Mouse (Mus musculus) kidney, embryonic 16.5 days (tissue): ENCODE data around the gene Pax4. TPM values are rescaled to one million over a fixed set of nuclear protein-coding genes. Genes with fewer than 3 reads are reported as not detected.

Experiments used
- ATAC-seq: fragments of 200-750 bp; cut with Nextera tagmentation; 2 replicates; pipeline ENCODE4 v1.8.0; 2017; ENCODE audit warnings: moderate TSS enrichment; ENCODE audit not compliant: low FRiP score, low TSS enrichment
- H3K27ac ChIP-seq: fragments of 300-500 bp; sonication (generic); 2 replicates; pipeline ENCODE4 v1.5.1; 2014; ENCODE audit warnings: low read length
- H3K27me3 ChIP-seq: fragments of 300-500 bp; sonication (generic); 2 replicates; pipeline ENCODE4 v1.6.1; 2014; ENCODE audit warnings: low read length, control low read depth, mixed read lengths; ENCODE audit not compliant: insufficient read depth
- H3K36me3 ChIP-seq: fragments of 300-500 bp; sonication (generic); 2 replicates; pipeline ENCODE4 v1.6.1; 2014; ENCODE audit warnings: low read length, control low read depth, mixed read lengths; ENCODE audit not compliant: insufficient read depth
- H3K4me1 ChIP-seq: fragments of 300-500 bp; sonication (generic); 2 replicates; pipeline ENCODE4 v1.6.1; 2014; ENCODE audit warnings: low read length, control low read depth, mixed read lengths; ENCODE audit not compliant: insufficient read depth
- H3K4me2 ChIP-seq: fragments of 300-500 bp; sonication (generic); replicated peaks from 2 replicates; pipeline ENCODE4 v1.6.1; 2014; ENCODE audit warnings: low read depth, low read length
- H3K4me3 ChIP-seq: fragments of 300-500 bp; sonication (generic); 2 replicates; pipeline ENCODE4 v1.5.1; 2014; ENCODE audit warnings: mild to moderate bottlenecking, low read length
- H3K9ac ChIP-seq: fragments of 300-500 bp; sonication (generic); replicated peaks from 2 replicates; pipeline ENCODE4 v1.6.1; 2014; ENCODE audit warnings: low read length
- H3K9me3 ChIP-seq: fragments of 300-500 bp; sonication (generic); 2 replicates; pipeline ENCODE4 v1.6.1; 2016; ENCODE audit warnings: low read length, control low read depth
- WGBS: fragments of 180-500 bp; shearing (Covaris S2); extraction: QIAGEN DNeasy Blood & Tissue Kit; methylation state at CpG from one replicate; pipeline ENCODE4 v1.1.7; 2014; 5-methylcytosine and 5-hydroxymethylcytosine counted together
- polyA plus RNA-seq: library from polyadenylated mRNA; unstranded; fragments of >200 nt; fragmentation: Nextera tagmentation; extraction: Ambion mirVana; gene quantifications from 2 replicates; pipeline ENCODE4 v1.2.1, GENCODE M21; 2015

Pax4 gene
- polyA plus RNA-seq, 1 experiment from 2014 or later: not detected

- no peaks in the 10 kb centered on the region for H3K4me1 ChIP-seq
These were observed 37.9 kb downstream of the Pax4 start for GRCm38 (mm10) chr6:28411236-28411635.

DNA sequence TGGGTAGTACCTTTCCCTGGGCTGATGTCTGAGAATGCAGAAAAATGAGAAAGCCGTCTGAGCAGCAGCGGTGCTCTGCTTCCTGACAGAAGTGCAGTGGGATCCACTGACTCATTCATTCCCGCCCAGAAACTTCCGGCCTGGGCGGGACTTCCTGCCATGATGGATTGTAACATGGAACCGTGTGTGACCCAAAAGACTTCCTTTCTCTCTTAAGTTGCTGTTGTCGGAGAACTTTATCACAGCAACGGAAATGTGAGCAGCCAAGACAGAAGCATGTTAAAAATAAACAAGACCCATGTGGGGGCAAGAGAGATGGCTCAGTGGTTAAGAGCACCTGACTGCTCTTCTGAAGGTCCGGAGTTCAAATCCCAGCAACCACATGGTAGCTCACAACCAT, 39.1 kb downstream of the Pax4 start:
- H3K27ac ChIP-seq: no peak overlapping the region
- ATAC-seq: no peak
- 75% methylated on average over 9 of the region's 9 CpGs for WGBS
- H3K36me3 ChIP-seq: peaks cover under 1% of the 10 kb centered on the region; the same call in 1 of the 2 replicates
- no peak overlapping the region for H3K4me2 ChIP-seq
- H3K4me1 ChIP-seq: no peaks in the 10 kb centered on the region
- no peak overlapping the region for H3K9ac ChIP-seq
- no peaks in the 10 kb centered on the region for H3K9me3 ChIP-seq
- H3K27me3 ChIP-seq: no peaks in the 10 kb centered on the region
- H3K4me3 ChIP-seq: no peak overlapping the region

More at GRCm38 (mm10) chr6:28411236-28411635, 37.9 kb downstream of the Pax4 start:
- Histone ChIP-seq H3K27me3 (no peaks in the 10 kb centered on the region), H3K9ac (no peak overlapping the region), H3K9me3 (no peaks in the 10 kb centered on the region), H3K4me3 (no peak overlapping the region), H3K27ac (no peak overlapping the region), H3K36me3 (peaks cover 11% of the 10 kb centered on the region), H3K4me2 (no peak overlapping the region)
- WGBS: 78% methylated on average over 2 of the region's 2 CpGs
- no peak for ATAC-seq

DNA sequence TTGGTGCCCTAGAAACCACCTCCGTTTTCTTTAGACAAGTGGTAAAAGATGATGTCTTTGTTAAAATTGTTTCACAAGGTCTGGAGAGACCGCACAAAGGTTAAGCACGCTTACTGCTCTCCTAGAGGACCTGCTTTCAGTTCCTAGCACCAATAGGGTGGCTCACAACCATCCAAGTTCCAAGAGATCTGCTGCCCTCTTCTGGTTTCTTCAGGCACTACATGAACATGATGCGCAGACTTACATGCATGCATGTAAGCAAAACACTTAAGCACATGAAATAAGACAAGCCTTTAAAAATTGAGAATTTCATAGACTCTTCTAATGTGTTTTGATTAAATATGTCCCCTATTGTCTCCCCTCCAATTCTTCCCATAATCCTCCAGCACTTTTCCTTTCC, 49.4 kb downstream of the Pax4 start:
- H3K4me2 ChIP-seq: no peak overlapping the region
- H3K36me3 ChIP-seq: no peaks in the 10 kb centered on the region
- H3K9ac ChIP-seq: no peak overlapping the region
- peaks cover 14% of the 10 kb centered on the region for H3K9me3 ChIP-seq
- peaks cover 31% of the 10 kb centered on the region for H3K27me3 ChIP-seq
- no peak for ATAC-seq
- H3K4me3 ChIP-seq: no peak overlapping the region
- peaks cover 5% of the 10 kb centered on the region for H3K4me1 ChIP-seq
- no peak overlapping the region for H3K27ac ChIP-seq
- 92% methylated on average over 4 of the region's 4 CpGs for WGBS

DNA sequence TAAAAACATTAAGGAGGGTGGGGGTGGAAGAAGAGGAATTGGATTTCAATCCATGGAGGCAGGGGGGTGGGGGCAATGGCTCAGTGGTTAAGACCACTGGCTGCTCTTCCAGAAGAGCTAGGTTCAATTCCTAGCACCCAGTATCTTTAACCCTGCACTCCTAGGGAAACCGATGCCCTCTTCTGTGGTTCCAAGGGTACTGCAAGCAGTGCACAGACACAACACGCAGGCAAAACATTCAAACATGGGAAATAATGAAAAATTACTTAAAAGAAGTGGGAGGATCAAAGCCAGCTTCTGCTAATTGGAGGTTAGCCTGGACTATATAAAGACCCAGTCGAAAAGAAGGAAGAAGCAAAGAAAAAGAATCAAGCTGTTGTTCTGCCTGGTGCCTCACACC, 50.4 kb downstream of the Pax4 start:
- Histone ChIP-seq H3K9ac (no peak overlapping the region), H3K4me2 (no peak overlapping the region), H3K4me3 (no peak overlapping the region), H3K27me3 (peaks cover 31% of the 10 kb centered on the region), H3K9me3 (peaks cover 10% of the 10 kb centered on the region), H3K36me3 (no peaks in the 10 kb centered on the region), H3K4me1 (peaks cover 5% of the 10 kb centered on the region), H3K27ac (no peak overlapping the region)
- 81% methylated on average over 3 of the region's 3 CpGs for WGBS
- no peak for ATAC-seq

- peak; percentile 47; the same call in 1 of the 2 replicates for ATAC-seq
These were observed 51.4 kb downstream of the Pax4 start, which contains the start of gene Zfp800 for GRCm38 (mm10) chr6:28397681-28398203. Gene Zfp800, minus strand, starts transcription at chr6:28398005.

GRCm38 (mm10) chr6:28396853-28397457, 52.2 kb downstream of the Pax4 start:
- no peak overlapping the region for H3K27ac ChIP-seq
- no peaks in the 10 kb centered on the region for H3K36me3 ChIP-seq
- H3K9me3 ChIP-seq: peaks cover 10% of the 10 kb centered on the region
- peaks cover 5% of the 10 kb centered on the region for H3K4me1 ChIP-seq
- H3K4me3 ChIP-seq: peak overlapping the region; percentile 54
- ATAC-seq: no peak
- H3K27me3 ChIP-seq: peaks cover 31% of the 10 kb centered on the region
- WGBS: 2% methylated on average over 19 of the region's 19 CpGs
- H3K4me2 ChIP-seq: peak overlapping the region; percentile 88
- 0 out of 2 replicates have a peak overlapping the region, but pooled peaks have one; percentile 19 for H3K9ac ChIP-seq

More at GRCm38 (mm10) chr6:28397681-28398203, 51.4 kb downstream of the Pax4 start, which contains the start of gene Zfp800:
- Histone ChIP-seq H3K27ac (no peak within 1 kb of the TSS), H3K4me3 (peak within 1 kb of the TSS; percentile 54), H3K9me3 (peaks cover 10% of the 10 kb centered on the region), H3K9ac (peak within 1 kb of the TSS; percentile 56), H3K4me1 (peaks cover 5% of the 10 kb centered on the region), H3K36me3 (no peaks in the 10 kb centered on the region), H3K27me3 (peaks cover 31% of the 10 kb centered on the region), H3K4me2 (peak within 1 kb of the TSS; percentile 88)
- 3% methylated on average over 33 of the region's 33 CpGs for WGBS

DNA sequence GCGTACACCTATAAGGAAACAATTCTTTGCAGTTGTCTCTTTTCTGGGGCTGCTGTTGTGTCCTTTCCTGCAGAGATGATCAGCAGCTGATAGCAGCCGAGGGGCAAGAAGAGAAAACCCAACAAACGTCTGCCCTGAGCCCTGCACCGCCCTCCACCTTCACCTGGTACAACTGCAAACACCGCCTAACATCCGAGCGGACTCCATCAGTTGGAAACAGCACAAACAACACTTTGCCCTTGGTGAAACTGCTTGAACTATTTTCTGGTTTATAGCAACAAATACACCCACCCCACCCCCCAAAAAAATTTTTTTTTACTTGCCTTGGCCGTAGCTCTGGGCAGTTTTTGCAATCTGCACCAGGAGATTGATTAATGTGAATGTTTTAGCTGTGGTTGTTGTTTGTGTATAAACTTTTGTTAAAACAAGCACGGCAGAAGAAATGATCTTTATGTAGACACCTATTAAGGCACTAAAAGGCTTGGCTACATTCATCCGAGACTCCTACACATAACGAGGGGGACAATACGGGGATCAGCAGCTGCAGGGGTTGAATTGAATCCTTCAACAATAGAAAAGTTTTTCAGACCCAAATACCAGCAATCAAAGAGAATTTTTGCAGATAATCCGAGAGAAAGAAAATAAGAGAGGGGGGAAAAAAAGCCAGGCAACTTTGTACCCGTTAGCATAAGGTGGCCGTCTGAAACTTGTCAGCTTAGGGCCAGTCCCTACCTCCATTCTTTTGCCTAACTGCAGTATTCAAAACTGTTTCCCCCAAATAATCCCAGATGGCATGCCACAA, 52.9 kb downstream of the Pax4 start:
- Histone ChIP-seq H3K27me3 (peaks cover 31% of the 10 kb centered on the region), H3K4me1 (peaks cover 5% of the 10 kb centered on the region), H3K36me3 (no peaks in the 10 kb centered on the region), H3K4me2 (peak overlapping the region; percentile 88; the same call in 1 of the 2 replicates), H3K27ac (no peak overlapping the region), H3K9me3 (peaks cover 10% of the 10 kb centered on the region), H3K4me3 (peak overlapping the region; percentile 54; the same call in 1 of the 2 replicates), H3K9ac (no peak overlapping the region)
- ATAC-seq: no peak
- 32% methylated on average over 15 of the region's 15 CpGs for WGBS

Other genes with a start within 250 kb of the Pax4 start
- 13.5 and 17.9 TPM in 2 replicates for gene Zfp800, start 51.3 kb downstream of the Pax4 start, polyA plus RNA-seq
- 328 and 350 TPM in 2 replicates for gene Arf5, start 25.8 kb downstream of the Pax4 start, polyA plus RNA-seq
- not detected in 2 replicates for gene Fscn3, start 21.6 kb downstream of the Pax4 start, polyA plus RNA-seq
- gene Gcc1, start 21.0 kb downstream of the Pax4 start, polyA plus RNA-seq: 11.5 and 12.6 TPM in 2 replicates
- 134 and 136 TPM in 2 replicates for gene Snd1, start 25.8 kb upstream of the Pax4 start, polyA plus RNA-seq